Mouse (Mus musculus) forebrain, embryonic 11.5 days (tissue): ENCODE measurements around the gene Pex3. TPM values are rescaled to one million over a fixed set of nuclear protein-coding genes. Genes with fewer than 3 reads are reported as not detected.
A peak's percentile ranks its signal among the peaks of the same experiment; 100 is the strongest.
"Not testable (repeated sequence)": the region's sequence is repeated elsewhere in the genome, so short reads cannot be mapped to it uniquely, and the experiment has no call there.

ENCODE experiments used
- ATAC-seq: fragments of 200-750 bp; cut with Nextera tagmentation; replicated peaks from 2 replicates; pipeline ENCODE4 v1.8.0; 2017; ENCODE audit warnings: moderate TSS enrichment; ENCODE audit not compliant: low FRiP score
- DNase-seq: peaks from one replicate; pipeline ENCODE4 v3.0.0-alpha.2; 2017; ENCODE audit warnings: low spot score
- H3K27ac ChIP-seq: fragments of 300-500 bp; sonication (generic); 2 replicates; pipeline ENCODE4 v1.5.1; 2014; ENCODE audit warnings: low read depth, low read length
- H3K27me3 ChIP-seq: fragments of 300-500 bp; sonication (generic); 2 replicates; pipeline ENCODE4 v1.6.1; 2014; ENCODE audit warnings: mild to moderate bottlenecking, low read length, mixed read lengths; ENCODE audit not compliant: control insufficient read depth, insufficient read depth
- H3K36me3 ChIP-seq: fragments of 300-500 bp; sonication (generic); 2 replicates; pipeline ENCODE4 v1.6.1; 2014; ENCODE audit warnings: mild to moderate bottlenecking, low read length, moderate library complexity, mixed read lengths; ENCODE audit not compliant: control insufficient read depth, insufficient read depth
- H3K4me1 ChIP-seq: fragments of 300-500 bp; sonication (generic); replicated peaks from 2 replicates; pipeline ENCODE4 v1.6.1; 2014; ENCODE audit warnings: low read length, mixed read lengths; ENCODE audit not compliant: control insufficient read depth, insufficient read depth
- H3K4me2 ChIP-seq: fragments of 300-500 bp; sonication (generic); 2 replicates; pipeline ENCODE4 v1.6.1; 2014; ENCODE audit warnings: low read depth, mild to moderate bottlenecking, low read length, moderate library complexity, mixed read lengths; ENCODE audit not compliant: severe bottlenecking
- H3K4me3 ChIP-seq: fragments of 300-500 bp; sonication (generic); 2 replicates; pipeline ENCODE4 v1.5.1; 2014; ENCODE audit warnings: low read depth, low read length
- H3K9ac ChIP-seq: fragments of 300-500 bp; sonication (generic); 2 replicates; pipeline ENCODE4 v1.6.1; 2014; ENCODE audit warnings: low read length
- H3K9me3 ChIP-seq: fragments of 300-500 bp; sonication (generic); 2 replicates; pipeline ENCODE4 v1.6.1; 2016; ENCODE audit warnings: low read length, mixed read lengths; ENCODE audit not compliant: control insufficient read depth
- WGBS: fragments of 180-500 bp; shearing (Covaris S2); extraction: QIAGEN DNeasy Blood & Tissue Kit; methylation state at CpG from one replicate; pipeline ENCODE4 v1.1.7; 2014; 5-methylcytosine and 5-hydroxymethylcytosine counted together
- polyA plus RNA-seq: library from polyadenylated mRNA; unstranded; fragments of >200 nt; fragmentation: Nextera tagmentation; extraction: Ambion mirVana; gene quantifications from 2 replicates; pipeline ENCODE4 v1.2.1, GENCODE M21; 2014

The Pex3 gene
- polyA plus RNA-seq, 1 experiment from 2014 or later: 25.0 TPM

GRCm38 (mm10) chr10:13521857-13522256, 31.1 kb downstream of the Pex3 start:
- H3K9ac ChIP-seq: no peak overlapping the region
- H3K4me3 ChIP-seq: no peak overlapping the region
- no peak overlapping the region for H3K27ac ChIP-seq
- H3K36me3 ChIP-seq: no peaks in the 10 kb centered on the region
- DNase-seq (no peak), ATAC-seq (no peak)
- H3K4me1 ChIP-seq: no peaks in the 10 kb centered on the region
- H3K27me3 ChIP-seq: no peaks in the 10 kb centered on the region
- no peaks in the 10 kb centered on the region for H3K9me3 ChIP-seq
- no peak overlapping the region for H3K4me2 ChIP-seq
- WGBS: 85% methylated on average over 4 of the region's 4 CpGs

- Histone ChIP-seq H3K4me1 (no peaks in the 10 kb centered on the region; the same call in 1 of the 2 replicates), H3K27ac (no peak overlapping the region), H3K4me3 (no peak overlapping the region), H3K9ac (no peak overlapping the region), H3K27me3 (no peaks in the 10 kb centered on the region), H3K4me2 (no peak overlapping the region), H3K36me3 (no peaks in the 10 kb centered on the region), H3K9me3 (no peaks in the 10 kb centered on the region)
- ATAC-seq: no peak
- no peak for DNase-seq
- 89% methylated on average over 8 of the region's 8 CpGs for WGBS
These were observed 50.6 kb downstream of the Pex3 start for GRCm38 (mm10) chr10:13502371-13502770.

DNA sequence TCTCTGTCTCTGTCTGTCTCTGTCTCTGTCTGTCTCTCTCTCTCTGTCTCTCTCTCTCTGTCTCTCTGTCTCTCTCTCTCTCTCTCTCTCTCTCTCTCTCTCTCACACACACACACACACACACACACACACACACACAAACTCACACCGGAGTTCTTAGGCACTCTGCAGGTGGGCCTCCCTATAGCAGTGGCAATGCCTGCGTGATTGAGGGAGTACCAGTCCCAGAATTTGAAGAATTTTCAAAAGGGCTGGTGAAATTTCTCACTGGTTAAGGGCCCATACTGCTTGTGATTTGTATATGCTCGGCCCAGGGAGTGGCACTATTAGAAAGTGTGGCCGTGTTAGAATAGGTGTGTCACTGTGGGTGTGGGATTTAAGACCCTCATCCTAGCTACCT, 51.4 kb downstream of the Pex3 start:
- H3K36me3 ChIP-seq: not testable (repeated sequence)

GRCm38 (mm10) chr10:13500938-13501496, 51.9 kb downstream of the Pex3 start:
- 0% methylated on average over 26 of the region's 30 CpGs for WGBS
- H3K27ac ChIP-seq: no peak overlapping the region
- peak; percentile 90 for DNase-seq

More for the DNA sequence above, 51.4 kb downstream of the Pex3 start:
- Histone ChIP-seq H3K9ac (peak overlapping the region; percentile 72), H3K4me3 (peak overlapping the region; percentile 51), H3K4me2 (peak overlapping the region; percentile 70)
- 0 out of 2 replicates have a peak, but pooled peaks have one; percentile 28 for ATAC-seq
- H3K4me1 ChIP-seq, H3K9me3 ChIP-seq, H3K27ac ChIP-seq, DNase-seq, H3K27me3 ChIP-seq: not testable (repeated sequence)
- WGBS: 53% methylated on average over 4 of the region's 4 CpGs

DNA sequence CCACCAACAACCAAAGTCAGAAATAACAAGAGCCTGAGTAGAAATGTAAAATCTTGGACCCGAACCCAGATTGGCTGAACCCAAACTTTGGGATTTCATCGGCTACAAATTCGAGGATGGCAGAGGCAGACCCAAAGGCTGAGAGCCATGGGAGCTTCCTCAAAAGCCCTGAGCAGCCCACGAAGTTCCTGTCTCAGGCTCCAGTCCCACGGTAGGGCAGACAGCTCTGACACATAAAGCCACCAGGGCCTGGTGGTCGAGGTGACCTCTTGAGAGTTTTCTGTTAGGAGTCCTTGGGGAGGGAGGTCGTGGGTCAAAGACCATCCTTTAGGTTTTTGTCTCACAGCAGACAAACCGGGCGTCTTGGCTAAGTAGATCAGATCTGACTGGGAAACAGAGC, 52.5 kb downstream of the Pex3 start:
- no peak overlapping the region for H3K27ac ChIP-seq
- H3K9ac ChIP-seq: peak overlapping the region; percentile 72

More at GRCm38 (mm10) chr10:13500938-13501496, 51.9 kb downstream of the Pex3 start:
- Histone ChIP-seq H3K9me3 (no peaks in the 10 kb centered on the region), H3K4me3 (peak overlapping the region; percentile 51), H3K27me3 (no peaks in the 10 kb centered on the region), H3K4me2 (peak overlapping the region; percentile 70), H3K4me1 (no peaks in the 10 kb centered on the region; the same call in 1 of the 2 replicates), H3K9ac (peak overlapping the region; percentile 72), H3K36me3 (no peaks in the 10 kb centered on the region)
- peak; percentile 92 for ATAC-seq

GRCm38 (mm10) chr10:13499331-13499730, 53.6 kb downstream of the Pex3 start, which contains the start of gene Fuca2:
Gene Fuca2, plus strand, starts transcription at chr10:13499540.
- H3K9me3 ChIP-seq: no peaks in the 10 kb centered on the region
- no peak for ATAC-seq
- no peaks in the 10 kb centered on the region; the same call in 1 of the 2 replicates for H3K4me1 ChIP-seq
- H3K4me3 ChIP-seq: no peak within 1 kb of the TSS
- no peak within 1 kb of the TSS for H3K27ac ChIP-seq
- H3K4me2 ChIP-seq: no peak within 1 kb of the TSS
- no peak for DNase-seq
- no peaks in the 10 kb centered on the region for H3K27me3 ChIP-seq
- WGBS: 87% methylated on average over 2 of the region's 2 CpGs
- H3K36me3 ChIP-seq: no peaks in the 10 kb centered on the region
- no peak within 1 kb of the TSS for H3K9ac ChIP-seq

More for the DNA sequence above, 52.5 kb downstream of the Pex3 start:
- no peaks in the 10 kb centered on the region for H3K27me3 ChIP-seq
- peak overlapping the region; percentile 51 for H3K4me3 ChIP-seq
- H3K4me2 ChIP-seq: peak overlapping the region; percentile 70; the same call in 1 of the 2 replicates
- H3K9me3 ChIP-seq: no peaks in the 10 kb centered on the region
- 51% methylated on average over 9 of the region's 9 CpGs for WGBS
- no peak for ATAC-seq
- no peak for DNase-seq
- no peaks in the 10 kb centered on the region; the same call in 1 of the 2 replicates for H3K4me1 ChIP-seq
- H3K36me3 ChIP-seq: no peaks in the 10 kb centered on the region

DNA sequence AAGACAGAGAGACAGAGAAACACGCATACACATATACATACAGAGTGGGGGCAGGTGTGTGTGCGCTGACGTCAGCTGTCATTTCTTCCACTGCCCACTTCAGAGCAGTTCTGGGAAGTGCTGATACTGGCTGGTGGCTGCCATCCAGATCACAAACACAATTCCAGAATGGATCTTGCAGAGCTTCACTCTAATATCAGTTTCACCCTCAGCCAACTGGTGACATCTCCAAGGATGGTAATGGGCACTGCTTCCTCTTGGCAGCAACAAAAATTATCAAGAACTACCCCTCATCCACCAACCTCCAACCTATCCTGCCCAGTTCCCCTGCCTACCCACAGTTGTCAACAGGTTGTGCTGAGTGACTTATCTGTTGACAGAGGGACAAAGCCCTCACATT, 56.6 kb downstream of the Pex3 start:
- no peak overlapping the region for H3K9ac ChIP-seq
- ATAC-seq: no peak

DNA sequence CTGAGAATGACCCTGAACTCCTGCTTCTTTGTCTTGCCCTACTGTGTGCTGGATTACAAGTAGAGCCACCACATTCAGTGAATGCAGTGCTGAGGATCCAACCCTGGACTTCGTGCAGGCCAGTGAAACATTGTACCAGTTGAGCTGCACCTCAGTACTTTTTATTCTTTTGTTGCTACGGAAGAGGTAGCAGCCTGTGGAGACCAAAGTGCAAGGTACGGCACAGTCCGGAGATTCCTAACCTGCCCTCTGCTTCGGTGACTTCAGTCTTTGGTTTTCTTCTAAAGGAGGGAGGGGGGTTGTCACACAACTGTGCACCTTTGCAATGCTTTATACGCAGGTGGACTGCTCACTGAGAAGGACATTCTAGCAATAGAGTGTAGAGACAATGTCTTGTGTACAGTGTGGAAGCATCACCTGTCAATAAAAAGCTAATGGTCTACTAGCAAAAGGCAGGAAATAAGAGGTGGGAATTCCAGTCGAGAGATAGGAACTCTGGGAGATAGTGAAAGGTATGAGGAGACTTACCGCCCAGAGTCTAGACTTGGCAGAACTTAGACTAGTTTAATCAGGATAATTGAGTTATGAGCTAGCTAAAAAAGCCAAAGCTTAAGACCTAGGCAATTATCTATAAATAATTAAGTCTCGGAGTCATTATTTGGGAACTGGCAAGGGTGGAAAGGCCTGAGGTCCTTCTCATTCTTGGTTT, 58.8 kb downstream of the Pex3 start:
- WGBS: 87% methylated on average over 9 of the region's 9 CpGs

More for the DNA sequence above, 56.6 kb downstream of the Pex3 start:
- H3K4me1 ChIP-seq: no peaks in the 10 kb centered on the region; the same call in 1 of the 2 replicates
- no peaks in the 10 kb centered on the region for H3K27me3 ChIP-seq
- no peak overlapping the region for H3K4me3 ChIP-seq
- H3K4me2 ChIP-seq: no peak overlapping the region
- 98% methylated on average over 3 of the region's 3 CpGs for WGBS
- H3K9me3 ChIP-seq: no peaks in the 10 kb centered on the region
- H3K27ac ChIP-seq: no peak overlapping the region
- DNase-seq: no peak
- H3K36me3 ChIP-seq: no peaks in the 10 kb centered on the region

More for the DNA sequence above, 58.8 kb downstream of the Pex3 start:
- Histone ChIP-seq H3K36me3 (no peaks in the 10 kb centered on the region), H3K4me3 (no peak overlapping the region), H3K4me1 (no peaks in the 10 kb centered on the region), H3K9me3 (no peaks in the 10 kb centered on the region), H3K9ac (no peak overlapping the region), H3K4me2 (no peak overlapping the region), H3K27ac (no peak overlapping the region), H3K27me3 (no peaks in the 10 kb centered on the region)
- no peak for ATAC-seq
- no peak for DNase-seq
